Mouse (Mus musculus) embryo, embryonic 10 days (tissue): ENCODE measurements around the gene Gm12888.
"Not testable (repeated sequence)": the region's sequence is repeated elsewhere in the genome, so short reads cannot be mapped to it uniquely, and the experiment has no call there.

Experiments used
- DNase-seq: peaks from one replicate; pipeline ENCODE4 v3.0.0-alpha.2; 2015; ENCODE audit warnings: low spot score

The Gm12888 gene

DNA sequence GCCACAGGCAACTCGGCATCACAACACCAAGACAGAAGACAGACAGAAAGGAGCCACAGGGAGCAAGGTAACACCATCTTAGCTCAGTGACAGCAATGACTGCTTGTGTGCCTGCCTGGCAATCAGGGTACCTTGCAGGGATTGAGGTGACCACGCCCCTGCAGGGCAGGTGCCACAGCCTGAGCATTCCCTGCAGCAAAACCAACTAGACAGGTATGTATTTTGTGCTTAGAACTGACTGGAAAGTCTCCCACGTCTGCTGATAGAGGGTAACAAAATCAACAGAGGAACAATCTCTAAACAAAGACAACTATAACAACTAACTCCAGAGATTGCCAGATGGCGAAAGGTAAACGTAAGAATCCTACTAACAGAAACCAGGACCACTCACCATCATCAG lies at the start of gene Gm12888:
Gm12888 (minus strand) TSS at position 101 of the 400 bp plus-strand sequence.
- DNase-seq: not testable (repeated sequence)
